Mouse (Mus musculus) testis, adult 2 months (tissue): ENCODE measurements around the gene Dbndd2.

Experiments used
- CTCF ChIP-seq: fragments of 200-500 bp; IDR thresholded peaks from 2 replicates; pipeline ENCODE4 v1.5.1; 2012; ENCODE audit warnings: low read depth, mild to moderate bottlenecking, inconsistent platforms, low read length, moderate library complexity; ENCODE audit not compliant: control insufficient read depth, insufficient read depth, insufficient replicate concordance
- POLR2A ChIP-seq: fragments of 200-500 bp; IDR thresholded peaks from 2 replicates; pipeline ENCODE4 v1.6.1; 2012; ENCODE audit warnings: low read depth, mild to moderate bottlenecking, inconsistent platforms, low read length, moderate library complexity; ENCODE audit not compliant: control insufficient read depth

DNA sequence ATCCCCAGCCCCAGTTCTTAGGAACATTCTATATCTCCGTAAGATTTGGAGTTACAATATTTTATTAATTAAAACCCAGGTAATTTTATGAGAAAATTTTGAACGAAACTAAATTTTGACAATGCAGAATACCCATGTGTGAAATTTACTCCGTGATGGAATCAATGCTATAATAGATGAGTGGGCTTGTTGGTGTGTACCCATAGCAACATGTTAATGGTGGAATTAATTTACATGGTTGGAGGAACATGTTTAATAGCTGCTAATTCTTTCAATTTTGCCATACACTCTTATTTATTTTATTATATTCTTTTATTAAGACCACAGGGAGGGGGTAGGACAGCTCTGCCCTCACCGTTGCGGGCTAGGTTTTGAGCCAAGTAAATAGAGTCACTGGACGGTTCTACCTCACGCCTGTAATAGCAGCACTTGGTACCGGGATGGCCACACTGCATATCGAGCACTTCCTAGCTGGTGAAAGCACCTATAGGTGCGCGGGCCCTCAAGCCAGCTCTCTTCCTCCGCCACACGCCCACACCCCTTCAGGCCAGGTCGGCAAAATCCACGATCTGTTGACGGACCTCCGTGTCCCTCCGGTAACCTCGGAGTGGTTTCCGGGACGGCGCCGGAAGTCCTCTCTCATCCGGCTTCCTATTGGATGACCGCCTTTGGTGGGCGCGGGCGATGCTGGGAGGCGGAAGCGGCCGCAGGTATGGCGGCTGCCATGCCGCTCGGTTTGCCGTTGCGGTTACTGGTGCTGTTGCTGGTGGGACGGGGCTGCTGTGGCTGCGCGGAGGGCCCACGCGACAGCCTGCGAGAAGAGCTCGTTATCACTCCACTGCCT lies 11.2 kb downstream of the Dbndd2 start, which contains the start of gene Pigt:
- TF ChIP-seq CTCF, result peak; percentile 14; the same call in 1 of the 2 replicates
- TF ChIP-seq POLR2A, result peak; percentile 95
